Mouse (Mus musculus) heart, embryonic 15.5 days (tissue): ENCODE results near the gene Agtpbp1. TPM values are rescaled to one million over a fixed set of nuclear protein-coding genes. Genes with fewer than 3 reads are reported as not detected.

Experiments
- ATAC-seq: fragments of 200-750 bp; cut with Nextera tagmentation; replicated peaks from 2 replicates; pipeline ENCODE4 v1.8.0; 2017; ENCODE audit warnings: low read depth, moderate TSS enrichment; ENCODE audit not compliant: insufficient number of reproducible peaks, insufficient read depth, low FRiP score
- H3K27ac ChIP-seq: fragments of 300-500 bp; sonication (generic); 2 replicates; pipeline ENCODE4 v1.5.1; 2015; ENCODE audit warnings: mild to moderate bottlenecking, inconsistent platforms
- H3K27me3 ChIP-seq: fragments of 300-500 bp; sonication (generic); 2 replicates; pipeline ENCODE4 v1.6.1; 2015; ENCODE audit warnings: inconsistent platforms
- H3K36me3 ChIP-seq: fragments of 300-500 bp; sonication (generic); 2 replicates; pipeline ENCODE4 v1.6.1; 2015; ENCODE audit warnings: mild to moderate bottlenecking, inconsistent platforms
- H3K4me1 ChIP-seq: fragments of 300-500 bp; sonication (generic); replicated peaks from 2 replicates; pipeline ENCODE4 v1.6.1; 2015; ENCODE audit warnings: inconsistent platforms
- H3K4me2 ChIP-seq: fragments of 300-500 bp; sonication (generic); 2 replicates; pipeline ENCODE4 v1.6.1; 2015; ENCODE audit warnings: inconsistent platforms, mild to moderate bottlenecking, moderate library complexity
- H3K4me3 ChIP-seq: fragments of 300-500 bp; sonication (generic); 2 replicates; pipeline ENCODE4 v1.5.1; 2015; ENCODE audit warnings: mild to moderate bottlenecking, inconsistent platforms
- H3K9ac ChIP-seq: fragments of 300-500 bp; sonication (generic); 2 replicates; pipeline ENCODE4 v1.6.1; 2015; ENCODE audit warnings: mild to moderate bottlenecking, inconsistent platforms
- H3K9me3 ChIP-seq: fragments of 300-500 bp; sonication (generic); replicated peaks from 2 replicates; pipeline ENCODE4 v1.6.1; 2016; ENCODE audit warnings: inconsistent platforms
- WGBS: fragments of 180-500 bp; shearing (Covaris S2); methylation state at CpG from one replicate; pipeline ENCODE4 v1.1.7; 2015; ENCODE audit warnings: mixed read lengths; 5-methylcytosine and 5-hydroxymethylcytosine counted together
- polyA plus RNA-seq: library from polyadenylated mRNA; unstranded; fragments of >200 nt; fragmentation: Nextera tagmentation; extraction: Ambion mirVana; gene quantifications from 2 replicates; pipeline ENCODE4 v1.2.1, GENCODE M21; 2015

The Agtpbp1 gene
- polyA plus RNA-seq, 1 experiment from 2014 or later = 11.7 TPM

DNA sequence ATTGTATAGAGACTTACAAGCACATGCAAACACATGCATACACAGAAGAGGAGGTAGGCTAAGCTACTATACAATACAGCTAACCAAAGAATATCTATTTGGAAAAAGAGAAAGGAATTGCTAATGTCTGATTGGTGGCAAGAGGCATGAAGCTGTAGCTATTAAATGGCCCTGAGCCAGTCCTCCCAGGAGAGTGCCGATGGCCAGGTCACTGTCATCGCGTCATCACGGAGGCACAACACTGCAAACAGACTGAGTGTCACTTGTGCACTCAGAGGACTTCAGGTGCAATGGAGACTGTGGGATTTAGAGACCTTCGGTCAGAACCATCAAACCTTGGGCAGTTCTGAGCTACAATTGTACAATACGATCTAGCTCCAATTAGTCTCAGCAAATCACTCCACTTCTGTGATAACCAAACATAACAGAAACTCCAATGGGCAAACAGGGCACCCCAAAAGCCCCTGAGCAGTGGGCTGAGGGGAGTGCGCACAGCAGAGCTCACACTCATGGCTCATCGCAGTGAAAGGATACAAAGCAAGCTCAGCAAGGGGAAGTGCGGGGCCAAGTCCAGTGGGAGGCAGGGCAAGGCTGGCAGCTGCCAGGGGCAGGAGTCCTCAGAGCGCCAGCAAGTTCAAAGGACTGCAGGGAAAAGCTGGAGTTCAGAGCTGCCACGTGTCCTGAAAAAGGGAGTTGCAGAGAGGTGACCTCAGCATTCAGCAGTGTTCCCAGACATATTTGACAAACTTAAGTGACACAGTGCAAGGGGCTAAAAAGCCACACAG lies 130.8 kb downstream of the Agtpbp1 start:
- no peak overlapping the region for H3K4me2 ChIP-seq
- ATAC-seq = no peak
- no peak overlapping the region for H3K9ac ChIP-seq
- no peaks in the 10 kb centered on the region for H3K27me3 ChIP-seq
- WGBS = 64% methylated on average over 11 of the region's 11 CpGs
- 0 out of 2 replicates have a peak overlapping the region, but pooled peaks have one; percentile 31 for H3K27ac ChIP-seq
- no peaks in the 10 kb centered on the region for H3K36me3 ChIP-seq
- no peaks in the 10 kb centered on the region for H3K9me3 ChIP-seq
- peaks cover 21% of the 10 kb centered on the region for H3K4me1 ChIP-seq
- H3K4me3 ChIP-seq = no peak overlapping the region

DNA sequence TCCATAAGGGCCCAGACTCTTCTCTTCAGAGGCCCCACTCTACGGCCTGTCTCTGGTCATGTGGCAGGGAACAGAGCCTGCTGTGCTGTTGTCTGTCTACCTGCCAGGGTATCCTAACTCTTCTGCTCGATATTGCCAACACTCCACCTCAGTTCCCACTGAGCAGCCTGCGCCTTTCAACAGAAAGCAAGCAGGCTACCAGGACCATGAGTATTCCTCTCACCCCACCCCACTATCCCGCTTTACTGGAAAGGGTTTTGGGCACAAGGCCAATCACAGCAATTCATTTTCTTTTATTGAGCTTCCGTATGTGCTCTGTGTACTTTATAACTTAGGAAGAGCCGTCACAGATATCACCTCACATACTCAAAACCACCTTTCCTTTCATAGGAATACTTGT lies 131.4 kb downstream of the Agtpbp1 start:
- Histone ChIP-seq H3K27ac (no peak overlapping the region), H3K9me3 (no peaks in the 10 kb centered on the region), H3K9ac (no peak overlapping the region), H3K4me2 (no peak overlapping the region), H3K4me1 (peaks cover 21% of the 10 kb centered on the region), H3K36me3 (no peaks in the 10 kb centered on the region), H3K27me3 (no peaks in the 10 kb centered on the region), H3K4me3 (no peak overlapping the region)
- WGBS = 50% methylated on average over 6 of the region's 6 CpGs
- ATAC-seq = no peak

DNA sequence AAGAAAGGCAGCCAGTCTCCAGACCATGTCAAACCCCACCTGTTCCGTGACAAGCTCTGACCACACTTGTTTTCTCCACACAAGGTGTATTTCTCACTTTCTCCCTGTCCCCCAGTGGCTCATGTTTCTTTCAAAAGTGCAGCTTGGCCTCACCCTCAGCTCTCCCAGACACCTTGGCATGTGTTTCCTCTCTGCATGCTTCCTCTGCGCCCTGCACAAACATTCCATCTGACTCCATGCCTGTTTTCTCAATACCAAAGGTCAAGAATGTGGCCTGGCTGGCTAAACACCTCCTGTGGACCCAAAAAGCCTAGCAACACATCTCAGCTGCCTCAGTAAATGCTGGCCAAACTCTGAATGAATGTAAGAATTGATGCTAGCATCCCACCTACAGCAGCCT lies 132.0 kb downstream of the Agtpbp1 start:
- 61% methylated on average over 2 of the region's 2 CpGs for WGBS
- Histone ChIP-seq H3K4me3 (no peak overlapping the region), H3K4me2 (no peak overlapping the region), H3K27ac (no peak overlapping the region), H3K4me1 (peaks cover 21% of the 10 kb centered on the region), H3K27me3 (no peaks in the 10 kb centered on the region), H3K9ac (no peak overlapping the region), H3K9me3 (no peaks in the 10 kb centered on the region), H3K36me3 (no peaks in the 10 kb centered on the region)
- no peak for ATAC-seq

DNA sequence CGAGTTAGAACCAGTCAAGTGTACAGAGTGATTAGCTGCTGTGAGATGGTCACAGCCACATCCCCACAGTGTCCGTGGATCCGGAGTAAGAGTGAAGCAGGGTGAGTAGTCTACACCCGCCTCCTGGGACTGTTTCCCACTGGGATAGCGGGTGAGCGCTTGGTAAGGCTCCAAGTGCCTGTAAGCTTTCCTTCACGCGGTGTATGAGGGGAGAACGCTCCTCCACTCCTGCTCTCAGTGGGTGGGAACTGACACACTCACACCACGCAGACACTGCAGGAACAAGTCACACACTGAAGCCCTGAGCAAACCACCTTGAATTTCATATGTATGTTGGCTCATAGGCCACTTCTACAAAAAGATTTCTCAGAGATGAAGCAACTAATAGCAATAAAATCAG lies 134.2 kb downstream of the Agtpbp1 start:
- WGBS = 85% methylated on average over 10 of the region's 10 CpGs
- no peak for ATAC-seq

DNA sequence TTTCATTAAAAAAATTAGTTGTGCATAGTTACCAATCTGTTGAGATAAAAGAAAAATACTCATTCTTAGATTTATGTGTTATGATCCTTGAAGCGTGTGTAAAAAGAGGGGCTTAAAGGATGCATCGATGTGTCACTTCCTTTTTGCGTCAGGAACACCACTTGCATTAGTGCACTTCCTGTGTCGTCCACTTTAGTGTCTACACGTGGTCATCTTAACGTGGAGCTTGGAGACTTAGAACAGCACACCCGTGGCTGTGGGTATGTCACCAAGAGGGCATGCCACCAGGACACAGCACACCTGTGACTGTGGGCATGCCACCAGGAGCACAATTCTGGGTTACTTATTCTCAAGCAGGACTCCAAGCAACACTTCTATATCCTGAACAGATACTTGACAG lies 137.9 kb downstream of the Agtpbp1 start:
- Histone ChIP-seq H3K4me2 (no peak overlapping the region), H3K4me1 (no peaks in the 10 kb centered on the region), H3K36me3 (no peaks in the 10 kb centered on the region), H3K4me3 (no peak overlapping the region), H3K9me3 (no peaks in the 10 kb centered on the region), H3K27me3 (no peaks in the 10 kb centered on the region), H3K27ac (no peak overlapping the region), H3K9ac (no peak overlapping the region)
- 64% methylated on average over 7 of the region's 7 CpGs for WGBS
- no peak for ATAC-seq

More for the DNA sequence above, 134.2 kb downstream of the Agtpbp1 start:
- H3K36me3 ChIP-seq = no peaks in the 10 kb centered on the region
- H3K4me3 ChIP-seq = no peak overlapping the region
- peaks cover 21% of the 10 kb centered on the region for H3K4me1 ChIP-seq
- no peak overlapping the region for H3K9ac ChIP-seq
- H3K9me3 ChIP-seq = no peaks in the 10 kb centered on the region
- no peak overlapping the region for H3K4me2 ChIP-seq
- H3K27ac ChIP-seq = no peak overlapping the region
- no peaks in the 10 kb centered on the region for H3K27me3 ChIP-seq

DNA sequence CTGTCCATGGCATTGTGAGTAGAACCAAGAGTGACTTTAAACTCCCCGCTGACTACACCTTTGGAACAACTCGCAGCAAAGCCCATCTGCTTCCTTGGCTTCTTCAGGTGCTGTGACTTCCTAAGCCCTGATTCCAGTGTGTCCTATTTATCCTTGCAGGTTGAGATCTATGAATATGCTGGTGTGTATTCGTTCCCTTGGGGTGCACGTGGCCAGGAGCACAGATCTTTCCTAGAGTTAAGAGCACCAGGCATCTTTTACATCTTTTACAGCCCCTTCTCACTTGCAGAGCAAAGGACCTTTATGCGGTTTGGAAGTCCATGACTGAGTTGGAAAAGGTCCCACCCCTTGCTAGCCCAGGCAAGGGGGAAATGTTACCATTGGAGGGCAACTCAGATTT lies 139.8 kb downstream of the Agtpbp1 start:
- Histone ChIP-seq H3K9me3 (no peaks in the 10 kb centered on the region), H3K36me3 (no peaks in the 10 kb centered on the region), H3K4me1 (no peaks in the 10 kb centered on the region), H3K4me3 (no peak overlapping the region), H3K27ac (no peak overlapping the region), H3K9ac (no peak overlapping the region), H3K4me2 (no peak overlapping the region), H3K27me3 (no peaks in the 10 kb centered on the region)
- WGBS = 82% methylated on average over 5 of the region's 5 CpGs
- ATAC-seq = no peak

DNA sequence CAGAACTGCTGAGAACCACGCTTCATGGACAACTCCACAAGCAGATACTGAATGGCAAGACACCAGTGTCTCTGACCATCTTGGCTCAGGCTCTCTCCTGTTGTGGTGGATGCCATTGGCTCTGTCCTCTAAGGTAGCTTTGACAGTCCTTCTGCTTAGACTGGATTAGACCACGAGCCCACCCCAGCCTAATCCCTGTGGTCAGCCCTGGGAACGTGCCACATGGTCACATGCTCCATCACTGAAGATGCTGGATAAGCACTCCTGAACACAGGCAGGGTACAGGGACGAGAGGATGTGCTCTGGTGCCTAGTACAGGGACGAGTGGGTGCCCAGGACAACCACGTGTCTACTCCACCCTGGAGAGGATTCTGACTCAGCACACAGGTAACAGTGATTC lies 140.7 kb downstream of the Agtpbp1 start:
- Histone ChIP-seq H3K4me2 (no peak overlapping the region), H3K9ac (no peak overlapping the region), H3K4me3 (no peak overlapping the region), H3K27me3 (no peaks in the 10 kb centered on the region), H3K36me3 (no peaks in the 10 kb centered on the region), H3K9me3 (no peaks in the 10 kb centered on the region), H3K4me1 (no peaks in the 10 kb centered on the region), H3K27ac (no peak overlapping the region)
- 79% methylated on average over 6 of the region's 6 CpGs for WGBS
- ATAC-seq = no peak

DNA sequence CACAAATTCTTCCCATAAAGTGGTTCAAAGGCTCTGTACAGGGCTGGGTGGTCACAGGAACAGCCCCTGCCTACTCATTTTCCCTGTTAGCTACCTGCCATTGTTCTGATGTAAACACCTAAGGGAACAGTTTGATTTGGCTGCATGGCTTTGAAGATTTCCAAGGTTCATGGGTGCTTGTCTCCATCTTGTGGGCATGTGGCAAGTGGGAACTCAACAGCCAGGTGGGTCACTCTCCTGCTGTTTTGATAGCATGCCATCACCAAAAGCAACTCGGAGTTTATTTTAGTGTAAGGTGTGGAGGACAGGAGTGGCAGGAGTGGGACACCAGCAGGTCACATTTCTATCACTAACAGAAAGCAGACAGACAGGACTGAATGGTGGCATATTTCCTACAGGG lies 145.3 kb downstream of the Agtpbp1 start:
- H3K36me3 ChIP-seq = no peaks in the 10 kb centered on the region
- no peak overlapping the region for H3K9ac ChIP-seq
- H3K27me3 ChIP-seq = no peaks in the 10 kb centered on the region
- ATAC-seq = no peak
- no peaks in the 10 kb centered on the region for H3K4me1 ChIP-seq
- no peak overlapping the region for H3K4me2 ChIP-seq
- no peak overlapping the region for H3K27ac ChIP-seq
- no peak overlapping the region for H3K4me3 ChIP-seq
- 69% methylated on average over 1 of the region's 1 CpGs for WGBS
- H3K9me3 ChIP-seq = no peaks in the 10 kb centered on the region

DNA sequence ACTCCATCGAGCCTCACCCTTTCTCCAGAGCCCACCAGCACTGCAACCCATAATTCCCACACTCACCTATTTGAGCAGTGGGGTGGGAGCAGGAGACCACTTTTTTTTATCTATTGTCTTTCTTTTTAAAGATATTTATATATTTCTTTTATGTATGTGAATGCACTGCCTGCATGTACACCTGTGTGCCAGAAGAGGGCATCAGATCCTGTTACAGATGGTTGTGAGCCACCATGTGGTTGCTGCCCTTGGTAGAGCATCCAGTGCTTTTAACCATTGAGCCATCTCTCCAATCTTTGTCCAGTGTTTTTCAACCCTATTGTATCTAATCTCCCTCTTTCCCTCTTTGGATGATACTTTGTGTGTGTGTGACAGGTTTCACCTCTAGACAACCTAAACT lies 150.5 kb downstream of the Agtpbp1 start:
- 86% methylated on average over 1 of the region's 1 CpGs for WGBS
- ATAC-seq = no peak
- Histone ChIP-seq H3K9me3 (no peaks in the 10 kb centered on the region), H3K36me3 (no peaks in the 10 kb centered on the region), H3K9ac (no peak overlapping the region), H3K27ac (no peak overlapping the region), H3K4me2 (no peak overlapping the region), H3K4me1 (peaks cover 7% of the 10 kb centered on the region), H3K4me3 (no peak overlapping the region), H3K27me3 (no peaks in the 10 kb centered on the region)

DNA sequence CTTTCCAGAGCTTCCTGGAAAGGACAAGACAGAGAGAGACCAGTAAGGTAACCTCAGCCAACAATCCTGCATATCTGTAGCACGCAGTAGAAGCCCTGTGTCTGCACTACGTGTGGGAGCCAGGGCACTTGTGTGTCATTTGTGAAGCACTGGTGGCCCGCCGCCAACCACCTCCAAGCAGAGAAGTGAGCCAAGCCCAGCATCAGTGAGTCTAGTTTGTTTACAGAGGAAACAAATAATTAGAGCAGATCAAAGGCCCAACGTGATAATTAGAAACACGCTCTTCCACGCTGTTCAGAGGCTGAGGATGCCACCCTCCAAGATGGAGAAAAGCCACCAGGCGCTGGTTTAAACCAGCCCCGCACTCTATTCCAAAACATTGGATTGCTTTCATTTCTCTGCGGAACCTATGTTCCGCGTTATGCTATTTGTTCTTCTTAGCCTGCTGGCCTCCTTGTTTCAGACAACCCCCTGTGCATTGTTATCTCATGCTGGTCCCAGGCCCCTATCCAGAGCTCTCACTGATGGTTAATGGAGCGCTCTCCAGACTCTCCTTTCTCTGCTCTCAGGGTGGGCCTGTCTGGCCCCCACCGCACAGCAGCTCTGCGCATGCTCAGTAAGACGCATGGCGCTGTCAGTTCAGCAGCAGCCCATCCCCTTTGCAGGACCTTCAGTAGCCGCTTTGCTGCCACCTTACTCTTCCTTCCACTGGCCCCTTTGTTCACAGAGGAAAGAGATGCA lies 153.7 kb downstream of the Agtpbp1 start:
- 39% methylated on average over 18 of the region's 18 CpGs for WGBS
- Histone ChIP-seq H3K4me3 (peak overlapping the region; percentile 32), H3K4me2 (peak overlapping the region; percentile 51), H3K36me3 (no peaks in the 10 kb centered on the region), H3K27me3 (no peaks in the 10 kb centered on the region), H3K9me3 (no peaks in the 10 kb centered on the region), H3K27ac (peak overlapping the region; percentile 35; the same call in 1 of the 2 replicates), H3K4me1 (peaks cover 7% of the 10 kb centered on the region), H3K9ac (no peak overlapping the region)
- peak; percentile 38; the same call in 1 of the 2 replicates for ATAC-seq

DNA sequence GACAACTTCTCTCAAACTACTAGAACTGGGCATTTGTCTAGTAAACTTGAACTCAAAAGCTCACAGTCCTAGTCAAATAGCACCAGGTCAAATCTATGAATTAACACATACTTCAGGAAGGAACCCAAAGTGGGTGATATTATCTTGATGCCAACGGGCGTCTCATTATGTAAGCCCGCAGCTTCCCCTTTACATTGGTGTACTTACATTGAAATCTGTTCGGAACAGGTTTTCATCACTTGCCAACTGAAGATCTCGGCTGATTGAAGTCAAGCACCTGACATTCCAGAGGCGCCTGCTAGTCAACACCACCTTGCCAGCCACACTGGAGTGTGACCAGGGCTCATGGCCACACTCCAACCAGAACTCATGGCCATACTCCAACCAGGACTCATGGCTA lies 155.7 kb downstream of the Agtpbp1 start:
- H3K27ac ChIP-seq = no peak overlapping the region
- ATAC-seq = no peak
- no peak overlapping the region for H3K9ac ChIP-seq
- H3K27me3 ChIP-seq = no peaks in the 10 kb centered on the region
- no peak overlapping the region for H3K4me3 ChIP-seq
- WGBS = 86% methylated on average over 6 of the region's 6 CpGs
- no peaks in the 10 kb centered on the region for H3K36me3 ChIP-seq
- peaks cover 7% of the 10 kb centered on the region for H3K4me1 ChIP-seq
- no peak overlapping the region for H3K4me2 ChIP-seq
- no peaks in the 10 kb centered on the region for H3K9me3 ChIP-seq

DNA sequence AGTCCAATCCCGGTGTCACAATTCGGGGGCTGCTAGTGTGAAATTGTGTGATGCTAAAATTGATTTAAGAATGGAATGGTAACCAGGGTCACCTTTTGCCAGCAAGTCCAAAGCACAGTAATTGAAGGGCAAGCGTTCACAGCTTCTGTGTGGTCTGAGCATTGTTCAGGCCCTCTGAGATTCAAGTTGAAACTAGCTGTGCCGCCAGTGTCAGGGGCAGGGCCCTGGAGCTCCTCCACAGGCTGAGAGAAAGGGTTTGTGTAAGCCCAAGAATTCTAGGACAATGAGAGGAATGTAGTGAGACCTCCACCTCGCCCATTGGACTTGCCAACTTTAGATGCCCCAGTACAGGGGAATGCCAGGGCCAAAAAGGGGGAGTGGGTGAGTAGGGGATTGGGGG lies 161.2 kb downstream of the Agtpbp1 start:
- Histone ChIP-seq H3K9ac (no peak overlapping the region), H3K27me3 (no peaks in the 10 kb centered on the region), H3K27ac (no peak overlapping the region), H3K4me1 (no peaks in the 10 kb centered on the region), H3K4me2 (no peak overlapping the region), H3K9me3 (no peaks in the 10 kb centered on the region), H3K4me3 (no peak overlapping the region), H3K36me3 (no peaks in the 10 kb centered on the region)
- ATAC-seq = no peak
- 82% methylated on average over 5 of the region's 5 CpGs for WGBS
